28 mouse cellular contexts compared by ENCODE assay signal in the genomic region with DNA sequence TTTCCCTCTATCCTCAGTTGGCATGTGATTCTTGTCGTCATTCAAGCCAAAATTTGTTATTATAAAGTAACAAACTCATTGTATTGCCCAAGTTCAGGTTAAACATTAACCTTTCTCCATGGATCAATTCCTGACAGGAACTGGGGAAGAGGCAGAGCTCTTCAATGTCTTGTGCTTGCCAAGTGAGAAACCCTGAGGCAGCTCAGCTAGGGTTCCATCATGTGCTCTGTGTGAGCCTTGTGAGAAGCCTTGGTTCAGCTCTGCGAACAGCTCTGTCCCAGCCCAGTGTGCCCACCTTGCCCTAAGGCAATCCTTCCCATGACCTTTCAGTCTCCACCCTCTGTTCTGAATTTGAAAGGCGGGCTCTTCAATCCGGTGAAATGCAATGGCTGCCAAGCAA.
A peak's percentile ranks its signal among the peaks of the same experiment; 100 is the strongest.
DNase-seq lines count a peak whose midpoint lies in the region; ATAC-seq and TF ChIP-seq lines count a peak whose summit lies in the region.
"Had no signal": no experiment of that assay in that cellular context is flagged by ENCODE, and none has a peak within 500 bp of the region (broad histone marks: within the 10 kb centered on the region; RNA-seq: fewer than 3 reads in every experiment).

No protein-coding gene starts in this region.

- no peak for ATAC-seq in kidney, embryonic 14.5 days (ENCODE audit: low FRiP score, low TSS enrichment)
- peak; percentile 76 for ATAC-seq in liver, postnatal 0 days
- no peak for ATAC-seq in liver, embryonic 11.5 days (replicated peaks; ENCODE audit: low FRiP score)
- ATAC-seq in CD4-positive, CD25-positive, alpha-beta regulatory T cell, adult 4 months = no peak
- ATAC-seq: forebrain, embryonic 15.5 days; inflammation-experienced regulatory T-cells, adult 6 months; midbrain, embryonic 13.5 days had no signal

- 70% methylated on average over 4 of the region's 4 CpGs for WGBS in kidney, embryonic 14.5 days
- 76% methylated on average over 4 of the region's 4 CpGs for WGBS in liver, postnatal 0 days (ENCODE audit: insufficient replicate concordance)
- WGBS in liver, embryonic 11.5 days = 78% methylated on average over 4 of the region's 4 CpGs
- WGBS in large intestine, adult 2 months = 53% methylated on average over 4 of the region's 4 CpGs

- no peaks in the 10 kb centered on the region for H3K27me3 ChIP-seq in kidney, embryonic 14.5 days (ENCODE audit: control insufficient read depth, insufficient read depth, low read length)
- H3K27me3 ChIP-seq in liver, postnatal 0 days (ENCODE audit: insufficient read depth, low read length) = no peaks in the 10 kb centered on the region
- H3K27me3 ChIP-seq in liver, embryonic 11.5 days (replicated peaks; ENCODE audit: control insufficient read depth, insufficient read depth, low read length) = no peaks in the 10 kb centered on the region
- H3K27me3 ChIP-seq: embryonic facial prominence, embryonic 12.5 days; forebrain, embryonic 15.5 days; heart, embryonic 13.5 days; hindbrain, embryonic 15.5 days; midbrain, embryonic 13.5 days had no signal

- H3K9me3 ChIP-seq in kidney, embryonic 14.5 days (ENCODE audit: control insufficient read depth, low read length) = no peaks in the 10 kb centered on the region
- no peaks in the 10 kb centered on the region for H3K9me3 ChIP-seq in liver, postnatal 0 days (ENCODE audit: low read length)
- no peaks in the 10 kb centered on the region for H3K9me3 ChIP-seq in liver, embryonic 11.5 days (ENCODE audit: control insufficient read depth, low read length)
- H3K9me3 ChIP-seq: embryonic facial prominence, embryonic 12.5 days; forebrain, embryonic 10.5 days; forebrain, embryonic 15.5 days; heart, embryonic 13.5 days; hindbrain, embryonic 10.5 days; hindbrain, embryonic 15.5 days; midbrain, embryonic 13.5 days had no signal

- H3K9ac ChIP-seq in kidney, embryonic 14.5 days (ENCODE audit: low read depth, low read length) = no peak overlapping the region
- H3K9ac ChIP-seq in liver, postnatal 0 days (replicated peaks) = no peak overlapping the region
- no peak overlapping the region for H3K9ac ChIP-seq in liver, embryonic 11.5 days (ENCODE audit: low read depth, low read length)
- H3K9ac ChIP-seq: embryonic facial prominence, embryonic 12.5 days; forebrain, embryonic 15.5 days; heart, embryonic 13.5 days; hindbrain, embryonic 15.5 days; midbrain, embryonic 13.5 days had no signal

- peak; percentile 55 for DNase-seq in kidney, adult 18-20 months
- DNase-seq in liver, postnatal 0 days = no peak
- no peak for DNase-seq in liver, embryonic 11.5 days (ENCODE audit: low spot score)
- DNase-seq in adipocyte (ENCODE audit: low spot score) = peak; percentile 54
- DNase-seq in large intestine, adult 2 months (ENCODE audit: low read depth, low spot score) = peak; percentile 27
- no peak for DNase-seq in layer of hippocampus, adult 2 months (ENCODE audit: low spot score in 2 of 2)
- DNase-seq: adrenal gland, postnatal 10 days; cerebellum, adult 8-10 months; cerebellum, postnatal 36 days; embryo, embryonic 11 days; heart, postnatal 10 days; liver; lung, adult 2 months; lung, postnatal 10 days; thymus, adult 2 months; thymus, postnatal 36 days had no signal

- TF ChIP-seq EP300 in liver, postnatal 0 days (IDR thresholded peaks at IDR 0.05; ENCODE audit: low read depth) = 0 out of 2 replicates have a peak, but pooled peaks have one; percentile 17

- no peak overlapping the region for H3K27ac ChIP-seq in kidney, embryonic 14.5 days (ENCODE audit: low read depth, low read length)
- H3K27ac ChIP-seq in liver, postnatal 0 days (ENCODE audit: low read depth) = peak overlapping the region; percentile 76
- no peak overlapping the region for H3K27ac ChIP-seq in liver, embryonic 11.5 days (ENCODE audit: low read depth, low read length)
- no peak overlapping the region for H3K27ac ChIP-seq in layer of hippocampus, adult 2 months
- H3K27ac ChIP-seq: embryonic facial prominence, embryonic 12.5 days; forebrain, embryonic 10.5 days; forebrain, embryonic 15.5 days; heart, embryonic 13.5 days; hindbrain, embryonic 10.5 days; hindbrain, embryonic 15.5 days; kidney, postnatal 0 days; macrophage; midbrain, embryonic 13.5 days had no signal

- H3K4me2 ChIP-seq in kidney, embryonic 14.5 days (replicated peaks; ENCODE audit: low read depth, low read length) = no peak overlapping the region
- peak overlapping the region; percentile 33; the same call in 1 of the 2 replicates for H3K4me2 ChIP-seq in liver, postnatal 0 days (ENCODE audit: low read depth, low read length)
- no peak overlapping the region for H3K4me2 ChIP-seq in liver, embryonic 11.5 days
- H3K4me2 ChIP-seq: embryonic facial prominence, embryonic 12.5 days; forebrain, embryonic 15.5 days; heart, embryonic 13.5 days; hindbrain, embryonic 15.5 days; midbrain, embryonic 13.5 days had no signal

- no peaks in the 10 kb centered on the region for H3K36me3 ChIP-seq in kidney, embryonic 14.5 days (ENCODE audit: control insufficient read depth, insufficient read depth, low read length)
- no peaks in the 10 kb centered on the region for H3K36me3 ChIP-seq in liver, postnatal 0 days (replicated peaks; ENCODE audit: insufficient read depth, low read length)
- no peaks in the 10 kb centered on the region for H3K36me3 ChIP-seq in liver, embryonic 11.5 days (ENCODE audit: control insufficient read depth, insufficient read depth, low read length)
- H3K36me3 ChIP-seq: embryonic facial prominence, embryonic 12.5 days; forebrain, embryonic 10.5 days; forebrain, embryonic 15.5 days; heart, embryonic 13.5 days; hindbrain, embryonic 10.5 days; hindbrain, embryonic 15.5 days; midbrain, embryonic 13.5 days had no signal

- no peak for TF ChIP-seq CTCF in liver, postnatal 0 days (IDR thresholded peaks at IDR 0.05; ENCODE audit: low read depth)
- no peak for TF ChIP-seq CTCF in layer of hippocampus, adult 2 months (conservative IDR thresholded peaks at IDR 0.05)

- H3K4me3 ChIP-seq in kidney, embryonic 14.5 days (ENCODE audit: low read length) = no peak overlapping the region
- H3K4me3 ChIP-seq in liver, postnatal 0 days (ENCODE audit: low read depth, low read length) = no peak overlapping the region
- no peak overlapping the region for H3K4me3 ChIP-seq in liver, embryonic 11.5 days (ENCODE audit: low read depth, low read length)
- H3K4me3 ChIP-seq in layer of hippocampus, adult 2 months = no peak overlapping the region
- H3K4me3 ChIP-seq: embryonic facial prominence, embryonic 12.5 days; forebrain, embryonic 10.5 days; forebrain, embryonic 15.5 days; heart, embryonic 13.5 days; hindbrain, embryonic 10.5 days; hindbrain, embryonic 15.5 days; midbrain, embryonic 13.5 days had no signal

- H3K4me1 ChIP-seq in kidney, embryonic 14.5 days (ENCODE audit: control insufficient read depth, insufficient read depth, low read length) = no peaks in the 10 kb centered on the region
- H3K4me1 ChIP-seq in liver, postnatal 0 days (ENCODE audit: insufficient read depth) = no peaks in the 10 kb centered on the region
- no peaks in the 10 kb centered on the region for H3K4me1 ChIP-seq in liver, embryonic 11.5 days (replicated peaks; ENCODE audit: control insufficient read depth, insufficient read depth, low read length)
- H3K4me1 ChIP-seq: embryonic facial prominence, embryonic 12.5 days; forebrain, embryonic 10.5 days; forebrain, embryonic 15.5 days; heart, embryonic 13.5 days; hindbrain, embryonic 15.5 days; midbrain, embryonic 13.5 days had no signal

Comparison
In these comparisons a context has a peak if more than half of its experiments do, and no peak if none do; other contexts are left out.
1. DNase-seq: peak in kidney, adult 18-20 months (single experiment), adipocyte (single experiment) and large intestine, adult 2 months (single experiment); none in liver, postnatal 0 days (single experiment), liver, embryonic 11.5 days (single experiment) and layer of hippocampus, adult 2 months (0 of 2).